Mouse (Mus musculus) MN1 (cell line): ENCODE data around the gene Ccdc69.

ENCODE experiments used
- DNase-seq: peaks from one replicate; pipeline ENCODE4 v3.0.0-alpha.2; 2016; ENCODE audit warnings: low spot score

Ccdc69 gene

GRCm38 (mm10) chr11:55036601-55037000, 41.3 kb downstream of the Ccdc69 start:
- no peak for DNase-seq

- DNase-seq = peak; percentile 90
These were observed 44.8 kb downstream of the Ccdc69 start, which contains the start of gene Anxa6 for GRCm38 (mm10) chr11:55033040-55033660. Gene Anxa6 (minus strand): TSS chr11:55033445.

DNA sequence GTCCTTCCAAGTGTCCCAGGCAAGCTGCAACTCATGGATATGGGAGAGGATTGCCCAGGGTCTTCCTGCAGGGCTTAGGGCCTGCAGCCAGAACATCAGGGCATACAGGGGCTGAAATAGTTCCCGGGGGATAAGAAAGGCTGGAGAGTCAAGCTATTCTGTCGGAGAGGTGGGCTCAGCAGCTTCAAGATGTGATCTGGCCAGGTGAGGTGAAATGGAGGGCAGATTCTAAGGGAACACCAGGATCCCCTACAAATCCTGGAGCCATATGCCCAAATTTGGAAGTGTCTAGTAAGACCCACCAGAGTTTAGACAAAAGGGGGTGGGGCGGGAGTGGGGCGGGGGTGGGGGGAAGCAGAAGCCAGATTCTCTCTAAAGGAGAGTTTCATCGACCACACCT, 45.6 kb downstream of the Ccdc69 start:
- DNase-seq = peak; percentile 23

DNA sequence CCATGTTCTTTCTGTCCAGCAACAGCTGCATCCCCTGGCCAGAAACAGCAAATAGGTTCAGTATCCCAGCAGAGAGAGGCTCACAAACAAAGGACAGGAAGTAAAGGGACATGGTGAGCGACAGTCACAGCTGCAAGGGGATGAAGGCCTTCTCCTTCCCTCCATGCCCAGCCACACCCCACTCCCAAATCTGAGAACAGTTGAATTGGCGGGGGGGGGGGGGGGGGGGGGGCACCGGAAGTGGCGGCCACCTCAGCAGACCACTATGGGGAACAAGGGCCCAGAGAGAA, 46.0 kb downstream of the Ccdc69 start:
- DNase-seq = no peak

GRCm38 (mm10) chr11:55031211-55031990, 46.5 kb downstream of the Ccdc69 start:
- peak; percentile 50 for DNase-seq

DNA sequence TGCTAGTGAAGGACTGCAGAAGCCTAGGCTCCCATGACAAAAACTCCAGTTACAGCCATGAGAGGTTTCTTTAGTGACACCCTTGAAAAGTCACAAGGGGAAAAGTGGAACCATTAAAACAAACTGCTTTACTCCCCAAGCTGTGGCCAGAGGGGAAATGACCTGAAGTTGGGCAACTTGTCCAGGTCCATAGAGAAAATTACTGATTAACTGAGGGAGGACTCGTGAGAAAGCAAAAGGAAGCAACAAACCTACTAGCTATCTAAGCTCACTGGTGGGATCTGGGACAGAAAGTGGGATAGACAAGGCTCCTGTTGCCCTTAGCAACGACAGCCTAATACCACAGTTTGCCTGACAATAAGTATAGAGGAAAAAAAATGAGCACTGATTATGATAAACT, 49.4 kb downstream of the Ccdc69 start:
- DNase-seq = no peak

GRCm38 (mm10) chr11:55027204-55027855, 50.6 kb downstream of the Ccdc69 start:
- no peak for DNase-seq

DNA sequence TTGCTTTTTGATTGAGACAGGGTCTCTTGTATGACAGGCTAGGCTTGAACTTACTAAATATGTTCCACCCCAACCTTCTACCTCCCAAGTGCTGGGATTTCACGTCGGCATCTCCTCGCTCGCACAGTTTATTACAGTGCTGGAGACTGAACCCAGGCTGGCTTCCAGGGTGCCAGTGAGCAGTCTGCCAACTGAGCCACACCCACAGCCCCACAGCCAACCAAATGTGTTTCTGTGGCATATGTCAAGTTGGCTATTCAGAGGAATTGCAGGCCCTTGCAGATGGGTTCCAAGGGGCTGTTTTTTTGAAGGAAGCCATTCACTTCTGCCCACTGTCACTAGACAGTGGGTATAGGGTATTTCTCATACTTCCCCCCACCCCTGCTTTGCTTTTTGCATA, 52.0 kb downstream of the Ccdc69 start:
- peak; percentile 29 for DNase-seq

GRCm38 (mm10) chr11:55023583-55023982, 54.3 kb downstream of the Ccdc69 start:
- no peak for DNase-seq

DNA sequence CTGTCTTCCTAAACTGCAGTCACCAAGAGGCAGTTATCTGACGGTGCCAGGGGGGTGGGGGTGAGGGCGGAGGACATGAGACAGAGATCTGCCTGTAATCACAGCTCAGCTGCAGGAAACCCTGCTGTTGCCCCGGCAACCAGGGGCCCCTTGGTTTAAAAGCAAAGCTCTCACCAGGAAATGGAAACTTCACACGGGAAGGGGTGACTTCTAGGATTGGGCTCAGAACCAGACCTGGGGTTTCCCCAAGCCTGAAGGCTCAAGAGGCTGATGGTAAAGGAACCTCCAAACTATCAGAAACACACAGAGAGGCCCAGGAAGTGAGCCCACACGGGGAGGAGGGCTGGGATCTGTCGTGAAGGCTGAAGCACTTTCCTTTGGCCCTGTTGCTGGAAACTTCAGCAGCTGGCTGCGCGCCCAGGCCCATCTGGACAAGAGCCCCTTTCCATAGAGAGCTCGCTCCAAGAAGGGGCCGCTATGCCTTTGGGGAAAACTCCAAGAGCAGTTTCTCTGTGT, 54.8 kb downstream of the Ccdc69 start:
- DNase-seq = peak; percentile 87

DNA sequence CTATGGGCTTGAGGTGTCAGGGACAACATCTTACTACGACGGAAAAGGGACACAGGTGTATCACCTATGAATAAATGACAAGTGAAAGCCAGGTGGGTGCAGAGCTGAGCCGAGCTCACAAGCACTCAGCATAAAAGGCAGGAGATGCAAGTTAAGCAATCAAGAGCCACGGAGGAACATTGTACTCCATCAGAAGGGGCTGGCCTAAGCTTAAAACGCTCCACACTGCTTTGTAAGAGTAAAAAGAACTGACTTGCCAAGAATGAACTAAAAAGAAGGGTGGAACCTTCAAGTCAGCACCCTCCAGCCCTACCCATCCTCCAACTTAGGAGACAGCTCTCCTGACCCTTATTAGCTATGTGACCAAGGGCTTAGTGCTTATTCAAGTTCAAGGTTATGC, 55.4 kb downstream of the Ccdc69 start:
- no peak for DNase-seq

DNA sequence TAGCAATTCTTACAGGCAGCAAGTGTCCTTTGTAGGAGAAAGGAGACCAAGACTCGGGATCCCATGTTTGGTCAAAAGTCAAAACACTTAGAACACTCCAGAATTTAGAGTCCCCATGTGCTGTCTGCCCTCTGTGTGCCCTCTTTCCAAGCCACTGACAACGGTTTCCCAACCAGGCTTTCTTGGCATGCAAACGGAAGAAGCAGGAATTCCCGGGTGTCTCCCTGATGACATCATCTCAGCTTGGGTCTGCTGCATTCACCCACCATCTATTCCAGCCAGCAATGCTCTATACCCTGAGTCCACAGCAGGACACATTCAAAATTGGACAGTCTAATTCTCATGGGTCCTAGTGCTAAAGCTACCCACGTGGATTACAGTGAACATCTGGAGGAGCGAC, 56.1 kb downstream of the Ccdc69 start:
- DNase-seq = peak; percentile 66

DNA sequence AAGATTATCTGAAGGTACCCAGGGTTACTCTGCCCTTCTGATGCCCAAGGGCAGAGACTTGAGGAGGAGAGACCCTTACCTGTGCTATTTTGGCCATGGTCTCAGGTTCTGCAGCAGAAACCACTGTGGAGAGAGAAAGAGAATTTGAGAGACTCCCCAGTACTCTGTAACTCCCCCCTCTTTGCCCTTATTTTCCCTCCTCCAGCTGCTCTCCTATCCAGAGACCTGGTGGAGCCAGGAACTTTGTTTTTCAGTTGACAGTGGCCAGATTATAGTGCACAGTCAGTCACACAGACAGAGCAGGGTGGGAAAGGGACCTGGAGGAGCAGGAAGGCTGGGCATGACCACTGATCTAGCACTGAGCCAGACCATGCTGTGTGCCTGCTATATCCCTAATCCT, 56.5 kb downstream of the Ccdc69 start:
- no peak for DNase-seq

GRCm38 (mm10) chr11:55019711-55020110, 58.2 kb downstream of the Ccdc69 start:
- no peak for DNase-seq

GRCm38 (mm10) chr11:55018034-55018433, 59.9 kb downstream of the Ccdc69 start:
- DNase-seq = no peak

GRCm38 (mm10) chr11:55017201-55017600, 60.7 kb downstream of the Ccdc69 start:
- DNase-seq = no peak

DNA sequence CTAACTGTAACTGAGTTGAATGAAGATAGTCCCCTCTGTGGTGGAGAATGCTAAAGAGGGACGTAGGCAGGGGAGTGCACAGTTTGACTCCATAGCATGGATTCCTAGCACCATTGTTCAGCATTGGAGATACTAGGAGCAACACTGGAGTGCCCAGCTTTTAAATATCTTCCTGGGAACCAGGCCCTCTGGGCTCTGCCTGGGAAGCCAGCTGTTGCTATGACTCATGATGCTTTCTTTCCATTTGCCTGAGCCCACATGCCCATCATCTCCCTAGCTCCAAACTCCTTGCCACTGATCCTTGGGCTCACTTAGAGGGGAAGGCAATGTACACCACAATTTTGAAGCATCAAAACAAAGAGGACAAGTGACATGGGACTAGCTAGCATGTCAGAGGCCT, 61.2 kb downstream of the Ccdc69 start:
- peak; percentile 79 for DNase-seq

DNA sequence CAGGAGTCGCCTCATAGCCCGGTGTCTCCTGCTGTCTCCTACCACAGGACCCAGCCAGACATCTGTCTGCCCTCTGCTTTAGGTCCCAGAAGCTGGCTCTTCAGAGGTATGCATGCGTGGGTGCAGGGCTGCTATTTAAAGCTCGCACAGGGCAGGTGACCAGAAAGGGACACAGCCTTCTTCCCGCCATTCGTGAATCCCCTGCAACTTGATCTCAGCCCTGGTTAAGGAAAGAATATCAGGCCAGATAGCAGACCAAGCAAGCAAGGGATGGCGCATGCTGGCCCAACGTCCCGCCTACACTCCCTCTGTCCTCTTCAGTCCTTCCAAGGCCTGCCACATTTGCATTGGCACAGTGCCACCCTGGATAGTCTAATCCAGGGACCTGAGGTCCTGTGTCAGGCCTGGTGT, 62.1 kb downstream of the Ccdc69 start:
- DNase-seq = peak; percentile 79

DNA sequence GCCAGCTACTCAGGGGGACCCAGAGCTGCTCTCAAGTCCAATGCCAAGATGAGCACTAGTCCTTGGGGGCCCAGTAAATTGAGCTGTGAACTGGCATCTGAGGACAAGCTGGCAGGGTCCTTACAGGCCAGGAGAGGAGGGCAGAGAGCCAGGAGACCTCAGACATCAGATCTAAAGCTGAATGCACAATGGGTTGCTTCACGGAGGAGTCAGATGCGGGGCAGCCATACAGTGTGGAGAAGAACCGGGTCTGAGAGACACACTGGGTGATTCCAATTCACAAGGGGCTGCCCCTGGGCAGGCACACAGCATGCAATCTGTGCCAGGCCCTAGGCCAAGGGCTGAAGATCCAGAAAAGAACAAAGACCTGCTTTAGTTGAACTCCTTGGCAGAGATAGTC, 62.7 kb downstream of the Ccdc69 start:
- peak; percentile 48 for DNase-seq

DNA sequence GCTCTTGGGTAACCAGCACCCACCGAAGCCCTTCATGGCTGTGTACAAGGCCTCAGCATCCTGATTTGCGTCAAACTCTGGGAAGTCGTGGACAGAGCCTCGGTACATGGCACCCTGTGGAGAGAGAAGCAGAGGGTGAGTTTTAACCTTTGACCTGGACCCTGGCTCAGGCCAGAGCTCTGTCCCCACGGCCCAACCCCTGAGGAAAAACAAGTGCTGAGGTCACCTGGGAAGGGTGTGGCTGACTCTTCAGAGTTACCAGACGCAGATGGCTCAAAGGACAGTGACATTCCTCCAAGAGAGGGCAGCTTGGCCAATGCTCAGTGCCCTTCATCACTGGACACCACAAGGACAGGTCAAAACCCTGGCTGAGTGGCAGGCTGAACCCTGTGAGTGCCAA, 64.1 kb downstream of the Ccdc69 start:
- DNase-seq = no peak

GRCm38 (mm10) chr11:55012551-55013521, 65.1 kb downstream of the Ccdc69 start:
- peak; percentile 28 for DNase-seq

- DNase-seq = no peak
These were observed 66.5 kb downstream of the Ccdc69 start for GRCm38 (mm10) chr11:55011440-55011839.
